Mouse (Mus musculus): Measurements from ENCODE around the gene Ptgfrn.

GRCm38 (mm10) chr3:101071576-101071975 lies 38.5 kb downstream of the Ptgfrn start:
- TF ChIP-seq CTCF (IDR thresholded peaks at IDR 0.05; ENCODE audit: borderline replicate concordance, insufficient read depth, low read depth, low read length) = no peak
- TF ChIP-seq POLR2A (IDR thresholded peaks at IDR 0.05; ENCODE audit: borderline replicate concordance, insufficient read depth, low read length) = no peak

Data from cerebellum, adult 2 months (tissue).